Mouse (Mus musculus): ENCODE results near the gene 2010315B03Rik.

DNA sequence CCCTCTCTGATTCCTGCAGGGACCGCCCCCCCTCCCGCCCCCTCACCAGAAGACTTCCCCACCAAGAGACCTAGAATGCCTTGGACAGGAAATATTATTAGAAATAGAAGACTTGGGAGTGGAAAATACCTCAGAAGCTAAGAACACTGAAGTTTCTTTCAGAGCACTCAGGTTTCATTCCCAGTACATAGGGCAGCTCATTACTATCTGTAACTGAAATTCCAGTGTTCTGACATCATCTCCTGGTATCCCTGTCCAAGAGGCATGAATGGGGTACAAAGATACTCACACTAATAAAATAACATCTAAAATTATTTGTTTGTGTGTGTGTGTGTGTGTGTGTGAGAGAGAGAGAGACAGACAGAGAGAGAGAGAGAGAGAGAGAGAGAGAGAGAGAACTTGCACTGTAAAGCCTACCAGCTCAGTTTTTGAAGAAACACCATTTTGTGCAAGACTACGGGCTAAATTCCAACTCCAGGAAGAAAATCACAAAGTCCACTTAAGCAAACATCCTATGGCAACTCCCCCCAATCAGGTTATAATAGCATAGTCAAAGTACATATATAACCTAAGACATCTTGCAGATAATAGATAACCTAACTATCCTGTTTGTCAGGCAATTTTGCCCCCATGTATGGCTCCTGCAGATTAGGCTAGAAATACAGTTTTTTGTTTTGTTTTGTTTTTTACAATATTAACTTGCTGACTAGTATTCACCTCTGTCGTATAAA is 49.3 kb downstream of the 2010315B03Rik start:
- TF ChIP-seq ZNF384 (IDR thresholded peaks at IDR 0.05; ENCODE audit: low read depth, low read length) (no peak), ZKSCAN1 (IDR thresholded peaks at IDR 0.05; ENCODE audit: low read depth, low read length) (no peak), CTCF (IDR thresholded peaks at IDR 0.05 in 2 of 3, conservative IDR thresholded peaks at IDR 0.05 in 1 of 3; ENCODE audit: control insufficient read depth in 1 of 3, insufficient read depth in 1 of 3, low read depth in 2 of 3, low read length in 3 of 3, poor library complexity in 1 of 3, severe bottlenecking in 1 of 3) (no peak), USF2 (IDR thresholded peaks at IDR 0.05; ENCODE audit: borderline replicate concordance in 1 of 2, insufficient read depth in 1 of 2, low read depth in 1 of 2, low read length in 2 of 2) (no peak), ZMIZ1 (IDR thresholded peaks at IDR 0.05; ENCODE audit: low read depth, low read length) (no peak), RAD21 (IDR thresholded peaks at IDR 0.05; ENCODE audit: low read depth, low read length) (no peak), CHD2 (IDR thresholded peaks at IDR 0.05; ENCODE audit: low read length) (no peak), ZC3H11A (IDR thresholded peaks at IDR 0.05; ENCODE audit: low read depth, low read length) (no peak), POLR2A (IDR thresholded peaks at IDR 0.05; ENCODE audit: control insufficient read depth in 1 of 2, insufficient read depth in 1 of 2, low read depth in 1 of 2, low read length in 2 of 2, poor library complexity in 1 of 2) (no peak)

Data from MEL (cell line).